Mouse (Mus musculus): ENCODE results near the gene Cox17. TPM values are rescaled to one million over a fixed set of nuclear protein-coding genes. Genes with fewer than 3 reads are reported as not detected.
"Not testable (repeated sequence)": the region's sequence is repeated elsewhere in the genome, so short reads cannot be mapped to it uniquely, and the experiment has no call there.

The Cox17 gene
- polyA plus RNA-seq, 1 experiment = 653 TPM

- TF ChIP-seq CEBPB (IDR thresholded peaks at IDR 0.05; ENCODE audit: insufficient read depth, poor library complexity, severe bottlenecking) = no peak
- TF ChIP-seq TCF3 (IDR thresholded peaks at IDR 0.05; ENCODE audit: insufficient read length, low read depth) = no peak
- no peak for TF ChIP-seq E2F4 (IDR thresholded peaks at IDR 0.05; ENCODE audit: insufficient read depth)
- TF ChIP-seq REST (IDR thresholded peaks at IDR 0.05; ENCODE audit: insufficient read depth, insufficient read length) = no peak
- TF ChIP-seq POLR2AphosphoS2 (IDR thresholded peaks at IDR 0.05; ENCODE audit: insufficient read length, low read depth) = no peak
- no peak for TF ChIP-seq SRF (IDR thresholded peaks at IDR 0.05; ENCODE audit: control insufficient read depth, insufficient read length, low read depth)
- no peak for TF ChIP-seq POLR2A (IDR thresholded peaks at IDR 0.05; ENCODE audit: insufficient read length, low read depth)
- no peak for TF ChIP-seq MYOD1 (IDR thresholded peaks at IDR 0.05; ENCODE audit: control insufficient read depth in 1 of 3, insufficient read length in 2 of 3, low read depth in 2 of 3)
- TF ChIP-seq USF1 (IDR thresholded peaks at IDR 0.05; ENCODE audit: low read depth) = no peak
- TF ChIP-seq TCF12 (IDR thresholded peaks at IDR 0.05; ENCODE audit: insufficient read depth, poor library complexity, severe bottlenecking) = no peak
- no peak for TF ChIP-seq MYOG (IDR thresholded peaks at IDR 0.05; ENCODE audit: control insufficient read depth in 1 of 3, insufficient read depth in 1 of 3, insufficient read length in 2 of 3, low read depth in 2 of 3)
- no peak for TF ChIP-seq MAX (IDR thresholded peaks at IDR 0.05; ENCODE audit: low read depth)
- H3K4me3 ChIP-seq = no peak overlapping the region
- no peak overlapping the region for H3K4me2 ChIP-seq (ENCODE audit: low read depth)
- no peaks in the 10 kb centered on the region for H3K36me3 ChIP-seq (ENCODE audit: control insufficient read depth, insufficient read depth)
- no peak overlapping the region for H3ac ChIP-seq (ENCODE audit: control insufficient read depth, insufficient read length)
- H3K27me3 ChIP-seq (ENCODE audit: control insufficient read depth, insufficient read depth, insufficient read length) = no peaks in the 10 kb centered on the region
- no peaks in the 10 kb centered on the region for H3K79me2 ChIP-seq (ENCODE audit: control insufficient read depth, insufficient read depth)
These were observed 17.5 kb upstream of the Cox17 start for GRCm38 (mm10) chr16:38329340-38329739.

- H3K27me3 ChIP-seq (ENCODE audit: control insufficient read depth, insufficient read depth, insufficient read length) = no peaks in the 10 kb centered on the region
- no peak overlapping the region for H3ac ChIP-seq (ENCODE audit: control insufficient read depth, insufficient read length)
- H3K79me2 ChIP-seq (ENCODE audit: control insufficient read depth, insufficient read depth) = no peaks in the 10 kb centered on the region
- H3K4me3 ChIP-seq = no peak overlapping the region
- no peak for TF ChIP-seq MYOG (IDR thresholded peaks at IDR 0.05; ENCODE audit: control insufficient read depth in 1 of 3, insufficient read depth in 1 of 3, insufficient read length in 2 of 3, low read depth in 2 of 3)
- no peak for TF ChIP-seq USF1 (IDR thresholded peaks at IDR 0.05; ENCODE audit: low read depth)
- TF ChIP-seq TCF3 (IDR thresholded peaks at IDR 0.05; ENCODE audit: insufficient read length, low read depth) = no peak
- no peak for TF ChIP-seq SRF (IDR thresholded peaks at IDR 0.05; ENCODE audit: control insufficient read depth, insufficient read length, low read depth)
- no peak for TF ChIP-seq E2F4 (IDR thresholded peaks at IDR 0.05; ENCODE audit: insufficient read depth)
- no peak for TF ChIP-seq POLR2AphosphoS2 (IDR thresholded peaks at IDR 0.05; ENCODE audit: insufficient read length, low read depth)
- TF ChIP-seq CEBPB (IDR thresholded peaks at IDR 0.05; ENCODE audit: insufficient read depth, poor library complexity, severe bottlenecking) = no peak
- TF ChIP-seq MYOD1 (IDR thresholded peaks at IDR 0.05; ENCODE audit: control insufficient read depth in 1 of 3, insufficient read length in 2 of 3, low read depth in 2 of 3) = no peak
- no peak for TF ChIP-seq MAX (IDR thresholded peaks at IDR 0.05; ENCODE audit: low read depth)
- no peak for TF ChIP-seq TCF12 (IDR thresholded peaks at IDR 0.05; ENCODE audit: insufficient read depth, poor library complexity, severe bottlenecking)
- TF ChIP-seq POLR2A (IDR thresholded peaks at IDR 0.05; ENCODE audit: insufficient read length, low read depth) = no peak
- TF ChIP-seq REST (IDR thresholded peaks at IDR 0.05; ENCODE audit: insufficient read depth, insufficient read length) = no peak
- no peaks in the 10 kb centered on the region for H3K36me3 ChIP-seq (ENCODE audit: control insufficient read depth, insufficient read depth)
- no peak overlapping the region for H3K4me2 ChIP-seq (ENCODE audit: low read depth)
These were observed 12.4 kb upstream of the Cox17 start for GRCm38 (mm10) chr16:38334431-38334830.

GRCm38 (mm10) chr16:38338077-38338476, 8.7 kb upstream of the Cox17 start:
- not testable (repeated sequence) for H3ac ChIP-seq (ENCODE audit: control insufficient read depth, insufficient read length); H3K79me2 ChIP-seq (ENCODE audit: control insufficient read depth, insufficient read depth); H3K36me3 ChIP-seq (ENCODE audit: control insufficient read depth, insufficient read depth); H3K27me3 ChIP-seq (ENCODE audit: control insufficient read depth, insufficient read depth, insufficient read length); H3K4me2 ChIP-seq (ENCODE audit: low read depth); H3K4me3 ChIP-seq

DNA sequence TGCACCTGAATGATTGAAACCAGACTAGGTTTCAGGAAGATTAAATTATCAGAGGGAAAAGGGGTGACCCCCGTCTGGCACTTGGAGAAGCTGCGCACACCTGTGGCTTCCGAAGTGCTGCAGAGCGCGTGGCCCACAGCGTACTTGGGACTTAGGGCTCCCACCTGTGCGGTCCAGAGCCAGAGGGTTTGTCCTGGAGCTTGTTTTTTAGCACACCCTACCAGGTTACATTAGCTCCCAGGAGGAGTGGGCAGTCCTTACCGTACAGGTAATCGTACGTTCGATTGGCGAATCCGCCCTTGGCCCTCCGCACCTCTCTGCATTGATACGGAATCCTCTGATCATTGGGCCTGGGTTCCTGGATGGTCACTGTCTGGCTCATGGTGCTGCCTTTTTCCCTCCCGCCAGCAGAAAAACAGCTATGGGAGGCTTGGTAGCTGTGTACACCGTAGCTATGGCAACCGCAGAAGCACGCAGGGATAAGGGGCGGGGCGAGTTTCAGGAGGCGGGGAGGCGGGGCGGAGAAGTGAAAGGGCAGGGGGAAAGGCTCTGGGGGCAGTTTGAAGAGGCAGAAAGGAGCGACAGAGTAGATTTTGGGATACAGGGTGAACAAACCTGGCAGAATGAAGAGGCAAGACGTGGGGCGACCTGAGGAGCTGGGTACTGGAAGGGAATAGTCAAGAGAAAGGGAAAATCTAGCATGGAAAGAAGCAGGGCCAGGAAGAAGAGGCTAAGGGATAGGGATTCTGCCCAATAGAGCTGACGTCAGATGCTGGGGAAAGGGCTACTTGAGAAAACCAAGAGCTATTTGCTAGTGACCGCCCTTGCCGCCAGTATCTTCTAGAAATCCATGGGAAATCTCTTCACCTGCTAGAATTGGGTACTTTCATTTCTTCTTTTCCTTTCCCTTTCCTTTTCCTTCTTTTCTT, 5.1 kb upstream of the Cox17 start, which contains the start of gene Maats1:
Maats1 (minus strand) TSS at position 748 of the 929 bp plus-strand sequence.
- no peaks in the 10 kb centered on the region for H3K79me2 ChIP-seq (ENCODE audit: control insufficient read depth, insufficient read depth)
- TF ChIP-seq MYOG (IDR thresholded peaks at IDR 0.05; ENCODE audit: control insufficient read depth in 1 of 3, insufficient read depth in 1 of 3, insufficient read length in 2 of 3, low read depth in 2 of 3) = no peak
- TF ChIP-seq CEBPB (IDR thresholded peaks at IDR 0.05; ENCODE audit: insufficient read depth, poor library complexity, severe bottlenecking) = no peak
- TF ChIP-seq TCF3 (IDR thresholded peaks at IDR 0.05; ENCODE audit: insufficient read length, low read depth) = no peak
- no peak for TF ChIP-seq MAX (IDR thresholded peaks at IDR 0.05; ENCODE audit: low read depth)
- no peak for TF ChIP-seq MYOD1 (IDR thresholded peaks at IDR 0.05; ENCODE audit: control insufficient read depth in 1 of 3, insufficient read length in 2 of 3, low read depth in 2 of 3)
- TF ChIP-seq REST (IDR thresholded peaks at IDR 0.05; ENCODE audit: insufficient read depth, insufficient read length) = no peak
- TF ChIP-seq SRF (IDR thresholded peaks at IDR 0.05; ENCODE audit: control insufficient read depth, insufficient read length, low read depth) = no peak
- no peak for TF ChIP-seq E2F4 (IDR thresholded peaks at IDR 0.05; ENCODE audit: insufficient read depth)
- TF ChIP-seq POLR2A (IDR thresholded peaks at IDR 0.05; ENCODE audit: insufficient read length, low read depth) = no peak
- no peak for TF ChIP-seq POLR2AphosphoS2 (IDR thresholded peaks at IDR 0.05; ENCODE audit: insufficient read length, low read depth)
- no peak for TF ChIP-seq USF1 (IDR thresholded peaks at IDR 0.05; ENCODE audit: low read depth)
- H3ac ChIP-seq (ENCODE audit: control insufficient read depth, insufficient read length) = no peak within 1 kb of the TSS
- no peaks in the 10 kb centered on the region for H3K27me3 ChIP-seq (ENCODE audit: control insufficient read depth, insufficient read depth, insufficient read length)
- H3K36me3 ChIP-seq (ENCODE audit: control insufficient read depth, insufficient read depth) = no peaks in the 10 kb centered on the region
- no peak within 1 kb of the TSS for H3K4me3 ChIP-seq
- peak within 1 kb of the TSS; percentile 22 for H3K4me2 ChIP-seq (ENCODE audit: low read depth)
